Mouse (Mus musculus) gastrocnemius, postnatal 10 days (tissue): ENCODE measurements at regions not wholly inside any gene's neighbourhood (a gene's known extent, or its start where the extent isn't known, plus 50 kb on each side); places are given as distances from the start of the nearest gene placed in this dataset.

ENCODE experiments used
- DNase-seq: peaks from one replicate; pipeline ENCODE4 v3.0.0; 2021; ENCODE audit warnings: mixed read lengths

- DNase-seq = no peak
Measured at GRCm38 (mm10) chr2:12034323-12034585, 256.6 kb downstream of the Ankrd16 start.

- DNase-seq = no peak
Measured at GRCm38 (mm10) chr2:12049386-12049785, 252.3 kb downstream of the Itga8 start.

GRCm38 (mm10) chr2:12049972-12050371 lies 251.8 kb downstream of the Itga8 start:
- DNase-seq = no peak

GRCm38 (mm10) chr2:12053404-12054164 lies 248.1 kb downstream of the Itga8 start:
- no peak for DNase-seq

GRCm38 (mm10) chr2:12054165-12054500 lies 247.6 kb downstream of the Itga8 start:
- DNase-seq = no peak
